Mouse (Mus musculus): ENCODE data around the gene Trub2.

- TF ChIP-seq POLR2A (IDR thresholded peaks at IDR 0.05; ENCODE audit: low read depth, low read length) (no peak), CTCF (IDR thresholded peaks at IDR 0.05; ENCODE audit: extremely low read depth, insufficient read length, insufficient replicate concordance, low read depth, low read length) (no peak)
Observed at GRCm38 (mm10) chr2:29826318-29826925, 38.1 kb upstream of the Trub2 start.
